Mouse (Mus musculus): ENCODE data around the gene Atp5g1. TPM values are rescaled to one million over a fixed set of nuclear protein-coding genes. Genes with fewer than 3 reads are reported as not detected.

Atp5g1 gene
- total RNA-seq, 2 experiments from 2014 or later = 3,285 to 3,604 TPM

- intact Hi-C loops (cut with DNase I) = loop anchor here (2.0 to 5.0 kb wide), 3 partner anchors 25 to 43 kb away; partner anchors contain the start of genes Atp5g1 and Ube2z
- no peak for DNase-seq
Measured at GRCm38 (mm10) chr11:96034116-96034515, 41.4 kb downstream of the Atp5g1 start.

GRCm38 (mm10) chr11:96033264-96033663 lies 42.2 kb downstream of the Atp5g1 start:
- no peak for DNase-seq
- intact Hi-C loops (cut with DNase I) = loop anchor here (5.0 kb wide), 1 partner anchor 44 kb away; the partner anchor contains the start of gene Atp5g1

- DNase-seq = no peak
- intact Hi-C loops (cut with DNase I) = loop anchor here (5.0 kb wide), 1 partner anchor 46 kb away; the partner anchor contains the start of gene Atp5g1
Measured at GRCm38 (mm10) chr11:96031701-96032100, 43.8 kb downstream of the Atp5g1 start.

DNA sequence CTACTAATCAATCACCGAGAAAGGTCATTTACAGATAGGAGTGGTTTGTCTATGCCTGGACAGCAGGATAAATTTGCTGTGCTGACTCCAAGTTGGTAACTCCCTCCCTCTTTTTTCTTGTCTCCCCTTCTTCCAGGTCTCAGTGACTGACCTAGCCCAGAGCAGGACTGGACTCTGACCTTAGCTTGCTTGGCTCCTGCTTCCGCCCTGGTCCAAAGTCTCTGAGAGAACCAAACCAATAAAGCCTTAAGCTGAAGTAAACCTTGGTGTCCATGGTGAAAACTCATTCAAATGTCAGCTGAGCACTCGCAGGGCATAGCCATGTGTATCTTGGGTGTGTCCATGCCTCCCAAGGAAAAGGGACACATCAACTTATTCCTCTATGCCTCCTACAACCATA lies 44.9 kb downstream of the Atp5g1 start:
- intact Hi-C loops (cut with DNase I) = loop anchor here (5.0 kb wide), 1 partner anchor 47 kb away; the partner anchor contains the start of gene Atp5g1
- no peak for DNase-seq

DNA sequence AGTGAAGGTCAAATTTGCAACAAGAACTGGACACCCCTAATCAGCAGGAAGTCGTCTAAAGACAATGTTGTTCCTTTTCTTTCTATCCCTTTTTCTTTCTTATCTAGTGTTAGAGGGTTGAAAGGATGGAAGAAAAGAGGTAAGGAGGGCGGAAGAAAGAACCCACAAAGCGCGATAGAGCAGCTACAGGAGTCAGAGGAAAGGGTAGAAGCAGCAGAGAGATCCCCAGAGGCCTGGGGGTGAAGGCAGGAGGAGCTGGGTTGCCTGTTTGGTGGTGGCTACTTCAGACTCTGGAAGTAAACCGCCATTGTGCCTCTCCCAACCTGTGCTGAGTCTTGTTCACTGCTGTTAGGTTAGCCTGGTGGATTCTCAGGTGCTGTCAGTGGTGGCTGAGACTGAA lies 47.3 kb downstream of the Atp5g1 start:
- intact Hi-C loops (cut with DNase I) = no loop called here
- no peak for DNase-seq

- intact Hi-C loops (cut with DNase I) = no loop called here
- no peak for DNase-seq
Measured at GRCm38 (mm10) chr11:96020622-96021021, 54.8 kb downstream of the Atp5g1 start.

Other genes starting within 250 kb of the Atp5g1 start
- 10 to 100 TPM; 15.3 to 23.5 TPM for gene Gngt2, start 238.5 kb downstream of the Atp5g1 start, total RNA-seq (2021)
- gene Abi3, start 233.2 kb downstream of the Atp5g1 start, total RNA-seq (2021) = 10 to 100 TPM in 1 of 2 experiments, 1 to 10 TPM in 1; 9.3 to 13.7 TPM
- not detected for gene B4galnt2, start 160.8 kb downstream of the Atp5g1 start, total RNA-seq (2021)
- under 1 TPM; 0.08 to 0.17 TPM for gene Igf2bp1, start 69.7 kb downstream of the Atp5g1 start, total RNA-seq (2021)
- gene Gip, start 51.1 kb downstream of the Atp5g1 start, total RNA-seq (2021) = not detected
- gene Snf8, start 40.8 kb downstream of the Atp5g1 start, total RNA-seq (2021) = 10 to 100 TPM; 44.1 to 46.2 TPM
- 10 to 100 TPM; 30.7 to 32.1 TPM for gene Ube2z, start 10.3 kb downstream of the Atp5g1 start, total RNA-seq (2021)
- not detected for gene Calcoco2, start 36.3 kb upstream of the Atp5g1 start, total RNA-seq (2021)
- not detected for gene Ttll6, start 58.1 kb upstream of the Atp5g1 start, total RNA-seq (2021)
- not detected for gene Hoxb13, start 118.6 kb upstream of the Atp5g1 start, total RNA-seq (2021)
- not detected for gene Hoxb9, start 195.8 kb upstream of the Atp5g1 start, total RNA-seq (2021)
- not detected for gene Hoxb8, start 206.2 kb upstream of the Atp5g1 start, total RNA-seq (2021)
- gene Hoxb7, start 211.0 kb upstream of the Atp5g1 start, total RNA-seq (2021) = not detected
- not detected for gene Hoxb6, start 216.8 kb upstream of the Atp5g1 start, total RNA-seq (2021)
- under 1 TPM; 0.19 to 0.22 TPM for gene Hoxb5, start 227.7 kb upstream of the Atp5g1 start, total RNA-seq (2021)
- under 1 TPM; 0.51 to 0.53 TPM for gene Hoxb4, start 242.6 kb upstream of the Atp5g1 start, total RNA-seq (2021)
- under 1 TPM; 0.42 to 0.68 TPM for gene Hoxb3, start 247.7 kb upstream of the Atp5g1 start, total RNA-seq (2021)